Mouse (Mus musculus): ENCODE data around the gene Fat1. TPM values are rescaled to one million over a fixed set of nuclear protein-coding genes. Genes with fewer than 3 reads are reported as not detected.

The Fat1 gene
- total and polyA plus RNA-seq, 2 experiments: 8.9 to 9.6 TPM

DNA sequence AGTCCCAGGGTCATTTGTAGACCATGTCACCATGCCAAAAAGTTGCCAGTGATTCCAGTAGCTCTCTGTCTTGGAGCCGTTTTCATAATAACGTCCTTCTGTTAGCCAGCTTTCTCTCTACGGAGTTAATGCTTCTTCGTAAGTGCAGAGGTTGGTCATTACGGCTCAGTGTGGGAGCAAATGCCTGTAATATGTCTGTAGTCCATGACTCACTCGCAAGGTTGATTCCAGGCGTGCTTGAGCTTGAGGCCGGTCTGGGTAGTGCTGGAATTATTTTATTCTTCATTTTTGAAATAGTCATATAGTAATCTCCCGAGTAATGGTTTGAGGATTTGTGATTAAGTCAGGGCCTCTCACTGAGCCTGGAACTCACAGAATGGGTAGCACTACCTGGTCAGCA, 43.4 kb downstream of the Fat1 start:
- TF ChIP-seq POLR2A (IDR thresholded peaks at IDR 0.05; ENCODE audit: extremely low read depth, insufficient read depth, low read length) (no peak), CTCF (IDR thresholded peaks at IDR 0.05; ENCODE audit: low read depth, low read length) (no peak)
- Histone ChIP-seq H3K27me3 (ENCODE audit: control insufficient read depth, insufficient read depth, low read length) (no peaks in the 10 kb centered on the region), H3K4me3 (ENCODE audit: insufficient read depth, low read depth, low read length) (no peak overlapping the region)

GRCm38 (mm10) chr8:44979245-44979644, 44.0 kb downstream of the Fat1 start:
- Histone ChIP-seq H3K27me3 (ENCODE audit: control insufficient read depth, insufficient read depth, low read length) (no peaks in the 10 kb centered on the region), H3K4me3 (ENCODE audit: insufficient read depth, low read depth, low read length) (no peak overlapping the region), H3K79me2 (ENCODE audit: control insufficient read depth, insufficient read depth, low read length) (peaks cover 5% of the 10 kb centered on the region; the same call in 1 of the 2 replicates), H3K36me3 (ENCODE audit: control insufficient read depth, insufficient read depth, low read length) (no peaks in the 10 kb centered on the region), H3K9ac (ENCODE audit: low read depth, low read length) (no peak overlapping the region), H3K4me1 (ENCODE audit: control insufficient read depth, insufficient read depth, low read length) (peaks cover 6% of the 10 kb centered on the region; the same call in 1 of the 2 replicates), H3K27ac (replicated peaks; ENCODE audit: insufficient read depth, low read depth, low read length) (no peak overlapping the region)
- no peak for TF ChIP-seq CTCF (IDR thresholded peaks at IDR 0.05; ENCODE audit: low read depth, low read length)
- no peak for TF ChIP-seq POLR2A (IDR thresholded peaks at IDR 0.05; ENCODE audit: extremely low read depth, insufficient read depth, low read length)
- 37% methylated on average over 6 of the region's 6 CpGs for WGBS
- DNase-seq (ENCODE audit: extremely low read depth, low read depth, low spot score): no peak

More for the DNA sequence above, 43.4 kb downstream of the Fat1 start:
- Histone ChIP-seq H3K27ac (replicated peaks; ENCODE audit: insufficient read depth, low read depth, low read length) (no peak overlapping the region), H3K4me1 (ENCODE audit: control insufficient read depth, insufficient read depth, low read length) (peaks cover 6% of the 10 kb centered on the region; the same call in 1 of the 2 replicates), H3K9ac (ENCODE audit: low read depth, low read length) (no peak overlapping the region), H3K36me3 (ENCODE audit: control insufficient read depth, insufficient read depth, low read length) (no peaks in the 10 kb centered on the region), H3K79me2 (ENCODE audit: control insufficient read depth, insufficient read depth, low read length) (peaks cover 7% of the 10 kb centered on the region; the same call in 1 of the 2 replicates)
- 92% methylated on average over 9 of the region's 9 CpGs for WGBS
- DNase-seq (ENCODE audit: extremely low read depth, low read depth, low spot score): no peak

DNA sequence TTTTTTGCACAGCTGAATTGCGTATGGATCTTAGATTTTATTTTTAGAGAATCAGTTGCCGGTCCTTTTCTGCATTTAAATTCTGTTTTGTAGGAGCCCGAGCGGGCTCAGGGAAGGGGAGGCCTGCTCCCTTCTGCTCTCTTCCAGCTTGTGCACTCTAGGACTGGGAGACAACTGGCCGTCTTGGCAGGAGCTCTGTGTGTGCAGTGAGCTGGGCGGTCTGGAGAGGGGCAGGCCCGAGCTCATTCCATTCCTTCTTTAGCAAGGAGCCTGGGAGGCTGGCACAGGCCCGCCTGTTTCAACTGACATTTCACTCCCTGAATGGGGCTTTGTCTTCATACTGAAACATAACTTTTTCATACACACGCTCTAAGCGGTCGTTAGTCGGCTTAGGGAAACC, 44.8 kb downstream of the Fat1 start:
- DNase-seq (ENCODE audit: extremely low read depth, low read depth, low spot score): no peak
- H3K9ac ChIP-seq (ENCODE audit: low read depth, low read length): no peak overlapping the region
- TF ChIP-seq CTCF (IDR thresholded peaks at IDR 0.05; ENCODE audit: low read depth, low read length): no peak
- TF ChIP-seq POLR2A (IDR thresholded peaks at IDR 0.05; ENCODE audit: extremely low read depth, insufficient read depth, low read length): no peak
- peaks cover 7% of the 10 kb centered on the region; the same call in 1 of the 2 replicates for H3K79me2 ChIP-seq (ENCODE audit: control insufficient read depth, insufficient read depth, low read length)
- 92% methylated on average over 12 of the region's 12 CpGs for WGBS
- no peak overlapping the region for H3K27ac ChIP-seq (replicated peaks; ENCODE audit: insufficient read depth, low read depth, low read length)
- H3K36me3 ChIP-seq (ENCODE audit: control insufficient read depth, insufficient read depth, low read length): no peaks in the 10 kb centered on the region
- H3K27me3 ChIP-seq (ENCODE audit: control insufficient read depth, insufficient read depth, low read length): no peaks in the 10 kb centered on the region
- H3K4me1 ChIP-seq (ENCODE audit: control insufficient read depth, insufficient read depth, low read length): peaks cover under 1% of the 10 kb centered on the region; the same call in 1 of the 2 replicates
- H3K4me3 ChIP-seq (ENCODE audit: insufficient read depth, low read depth, low read length): no peak overlapping the region

GRCm38 (mm10) chr8:44985326-44986288, 50.4 kb downstream of the Fat1 start:
- no peaks in the 10 kb centered on the region for H3K27me3 ChIP-seq (ENCODE audit: control insufficient read depth, insufficient read depth, low read length)
- WGBS: 42% methylated on average over 10 of the region's 10 CpGs
- H3K27ac ChIP-seq (replicated peaks; ENCODE audit: insufficient read depth, low read depth, low read length): no peak overlapping the region
- no peak for TF ChIP-seq POLR2A (IDR thresholded peaks at IDR 0.05; ENCODE audit: extremely low read depth, insufficient read depth, low read length)
- peak; percentile 56 for TF ChIP-seq CTCF (IDR thresholded peaks at IDR 0.05; ENCODE audit: low read depth, low read length)
- H3K9ac ChIP-seq (ENCODE audit: low read depth, low read length): no peak overlapping the region
- H3K4me1 ChIP-seq (ENCODE audit: control insufficient read depth, insufficient read depth, low read length): no peaks in the 10 kb centered on the region
- peak; percentile 70 for DNase-seq (ENCODE audit: extremely low read depth, low read depth, low spot score)
- no peak overlapping the region for H3K4me3 ChIP-seq (ENCODE audit: insufficient read depth, low read depth, low read length)
- H3K79me2 ChIP-seq (ENCODE audit: control insufficient read depth, insufficient read depth, low read length): peaks cover 3% of the 10 kb centered on the region; the same call in 1 of the 2 replicates
- H3K36me3 ChIP-seq (ENCODE audit: control insufficient read depth, insufficient read depth, low read length): peaks cover 10% of the 10 kb centered on the region

DNA sequence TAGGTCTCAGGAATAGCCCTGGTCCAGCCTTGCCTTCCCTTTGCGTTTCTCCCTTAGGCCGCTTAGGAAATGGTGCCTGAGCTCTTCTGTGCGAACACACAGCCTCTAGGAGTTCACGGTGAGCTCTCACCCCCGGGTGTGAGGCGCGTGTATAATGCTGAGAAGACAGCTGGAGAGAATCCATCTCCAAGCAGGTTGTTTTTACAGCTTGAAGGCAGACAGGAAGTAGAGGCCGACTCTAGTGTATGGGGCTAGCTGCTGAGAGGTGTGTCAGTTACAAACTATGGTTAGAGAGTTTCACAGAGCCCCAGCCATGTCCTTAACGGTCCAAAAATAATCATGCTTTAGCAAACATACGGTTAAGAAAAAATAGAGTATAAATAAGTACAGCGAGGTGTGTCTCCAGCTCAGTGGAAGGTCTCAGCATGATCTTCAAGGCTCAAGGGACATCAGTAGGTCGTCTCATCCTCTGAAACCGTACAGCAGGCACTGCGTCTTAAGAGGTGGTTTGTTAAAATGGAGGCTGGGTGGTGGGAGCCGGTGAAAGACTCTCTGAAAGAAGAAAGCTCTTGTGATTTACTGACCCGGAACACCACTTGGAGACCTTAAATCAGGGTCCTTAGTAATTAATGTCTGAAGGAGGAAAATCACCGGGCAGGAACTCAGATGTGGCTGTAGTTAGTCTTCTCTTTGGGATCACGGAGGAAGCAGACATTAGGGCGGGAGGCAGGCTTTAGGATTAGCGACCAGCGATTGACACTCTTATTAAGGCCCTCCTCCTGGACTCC, 56.6 kb downstream of the Fat1 start:
- WGBS: 82% methylated on average over 21 of the region's 21 CpGs
- peaks cover 8% of the 10 kb centered on the region; the same call in 1 of the 2 replicates for H3K79me2 ChIP-seq (ENCODE audit: control insufficient read depth, insufficient read depth, low read length)
- H3K27ac ChIP-seq (replicated peaks; ENCODE audit: insufficient read depth, low read depth, low read length): no peak overlapping the region
- no peak for DNase-seq (ENCODE audit: extremely low read depth, low read depth, low spot score)
- peaks cover 10% of the 10 kb centered on the region for H3K36me3 ChIP-seq (ENCODE audit: control insufficient read depth, insufficient read depth, low read length)
- no peaks in the 10 kb centered on the region for H3K27me3 ChIP-seq (ENCODE audit: control insufficient read depth, insufficient read depth, low read length)
- H3K4me1 ChIP-seq (ENCODE audit: control insufficient read depth, insufficient read depth, low read length): peaks cover 2% of the 10 kb centered on the region; the same call in 1 of the 2 replicates
- H3K4me3 ChIP-seq (ENCODE audit: insufficient read depth, low read depth, low read length): no peak overlapping the region
- no peak overlapping the region for H3K9ac ChIP-seq (ENCODE audit: low read depth, low read length)
- TF ChIP-seq POLR2A (IDR thresholded peaks at IDR 0.05; ENCODE audit: extremely low read depth, insufficient read depth, low read length) (no peak), CTCF (IDR thresholded peaks at IDR 0.05; ENCODE audit: low read depth, low read length) (no peak)

Measured in liver, adult 2 months (tissue).